Mouse (Mus musculus) left cerebral cortex, adult 2 months (tissue): ENCODE results near the gene Mpig6b. TPM values are rescaled to one million over a fixed set of nuclear protein-coding genes. Genes with fewer than 3 reads are reported as not detected.

Source experiments
- DNase-seq, 2 experiments: peaks; one replicate each; pipeline ENCODE4 v3.0.0; 2021 to 2022; ENCODE audit warnings: low spot score in 2 of 2, mixed read lengths in 1 of 2; ENCODE audit errors: extremely low spot score in 1 of 2
- H3K27ac ChIP-seq: fragments of 200-600 bp; 2 replicates; pipeline ENCODE4 v1.8.1; 2022
- H3K4me3 ChIP-seq: fragments of 200-600 bp; 2 replicates; pipeline ENCODE4 v1.8.1; 2022
- CTCF ChIP-seq: fragments of 200-600 bp; IDR thresholded peaks from 2 replicates; pipeline ENCODE4 v1.8.1; 2022; ENCODE audit warnings: antibody characterized with exemption, mild to moderate bottlenecking, moderate library complexity
- intact Hi-C: fragments of 180-260 bp; cut with DNase I; formaldehyde crosslinking; loops from one replicate; pipeline ENCODE4 v1.15.1; 2025
- total RNA-seq, 2 experiments: library from RNA; stranded (reverse); gene quantifications; 2 replicates each; pipeline ENCODE4 v1.2.3; 2021

Gene Mpig6b
- total RNA-seq, 2 experiments from 2014 or later, result not detected

GRCm38 (mm10) chr17:35100196-35100765, 34.3 kb upstream of the Mpig6b start:
- DNase-seq, result no peak
- intact Hi-C loops, result no loop called here
- no peak overlapping the region for H3K27ac ChIP-seq
- TF ChIP-seq CTCF, result no peak
- no peak overlapping the region for H3K4me3 ChIP-seq

GRCm38 (mm10) chr17:35097164-35097655, 31.2 kb upstream of the Mpig6b start:
- DNase-seq, result peak; percentile 44 to 59
- intact Hi-C loops, result no loop called here
- TF ChIP-seq CTCF, result peak; percentile 47
- Histone ChIP-seq H3K4me3 (no peak overlapping the region), H3K27ac (peak overlapping the region; percentile 59; the same call in 1 of the 2 replicates)

- TF ChIP-seq CTCF, result no peak
- DNase-seq, result no peak
- peak overlapping the region; percentile 59; the same call in 1 of the 2 replicates for H3K27ac ChIP-seq
- intact Hi-C loops, result no loop called here
- H3K4me3 ChIP-seq, result no peak overlapping the region
Measured at GRCm38 (mm10) chr17:35096597-35096996, 30.6 kb upstream of the Mpig6b start.

GRCm38 (mm10) chr17:35094475-35095365, 28.7 kb upstream of the Mpig6b start:
- intact Hi-C loops, result no loop called here
- TF ChIP-seq CTCF, result no peak
- no peak for DNase-seq
- Histone ChIP-seq H3K27ac (peak overlapping the region; percentile 44; the same call in 1 of the 2 replicates), H3K4me3 (no peak overlapping the region)

GRCm38 (mm10) chr17:35092403-35093198, 26.6 kb upstream of the Mpig6b start:
- DNase-seq, result no peak
- intact Hi-C loops, result no loop called here
- Histone ChIP-seq H3K4me3 (no peak overlapping the region), H3K27ac (no peak overlapping the region)
- no peak for TF ChIP-seq CTCF

GRCm38 (mm10) chr17:35090166-35090932, 24.4 kb upstream of the Mpig6b start:
- TF ChIP-seq CTCF, result no peak
- Histone ChIP-seq H3K27ac (peak overlapping the region; percentile 99; the same call in 1 of the 2 replicates), H3K4me3 (peak overlapping the region; percentile 72)
- intact Hi-C loops, result no loop called here
- DNase-seq, result no peak

- intact Hi-C loops, result no loop called here
- peak within 1 kb of the TSS; percentile 72 for H3K4me3 ChIP-seq
- peak within 1 kb of the TSS; percentile 99 for H3K27ac ChIP-seq
- peak; percentile 93 for DNase-seq
- peak; percentile 34 for TF ChIP-seq CTCF
Measured at GRCm38 (mm10) chr17:35088825-35089644, 23.1 kb upstream of the Mpig6b start, which contains the start of gene Abhd16a. Gene Abhd16a, plus strand, starts transcription at chr17:35089263.

- Histone ChIP-seq H3K4me3 (no peak overlapping the region), H3K27ac (no peak overlapping the region)
- intact Hi-C loops, result no loop called here
- TF ChIP-seq CTCF, result peak; percentile 51
- DNase-seq, result no peak
Measured at GRCm38 (mm10) chr17:35088151-35088550, 22.2 kb upstream of the Mpig6b start.

- no peak for DNase-seq
- Histone ChIP-seq H3K4me3 (no peak within 1 kb of the TSS), H3K27ac (no peak within 1 kb of the TSS)
- TF ChIP-seq CTCF, result no peak
- intact Hi-C loops, result no loop called here
Measured at GRCm38 (mm10) chr17:35085208-35085865, 19.4 kb upstream of the Mpig6b start, which contains the start of gene Ly6g6f. Gene Ly6g6f, minus strand, starts transcription at chr17:35085610.
